Mouse (Mus musculus) heart, embryonic 11.5 days (tissue): ENCODE results near the gene Dnah11. TPM values are rescaled to one million over a fixed set of nuclear protein-coding genes. Genes with fewer than 3 reads are reported as not detected.

Experiments used
- ATAC-seq: fragments of 200-750 bp; cut with Nextera tagmentation; replicated peaks from 2 replicates; pipeline ENCODE4 v1.8.0; 2017; ENCODE audit warnings: moderate library complexity; ENCODE audit not compliant: insufficient number of reproducible peaks, low FRiP score, low TSS enrichment
- H3K27ac ChIP-seq: fragments of 300-500 bp; sonication (generic); 2 replicates; pipeline ENCODE4 v1.5.1; 2014; ENCODE audit warnings: mild to moderate bottlenecking, low read depth, low read length
- H3K27me3 ChIP-seq: fragments of 300-500 bp; sonication (generic); 2 replicates; pipeline ENCODE4 v1.6.1; 2014; ENCODE audit warnings: mild to moderate bottlenecking, low read length, mixed read lengths; ENCODE audit not compliant: control insufficient read depth, insufficient read depth
- H3K36me3 ChIP-seq: fragments of 300-500 bp; sonication (generic); 2 replicates; pipeline ENCODE4 v1.6.1; 2014; ENCODE audit warnings: mild to moderate bottlenecking, low read length, moderate library complexity, mixed read lengths; ENCODE audit not compliant: control insufficient read depth, insufficient read depth
- H3K4me1 ChIP-seq: fragments of 300-500 bp; sonication (generic); 2 replicates; pipeline ENCODE4 v1.6.1; 2014; ENCODE audit warnings: low read length; ENCODE audit not compliant: control insufficient read depth, insufficient read depth
- H3K4me2 ChIP-seq: fragments of 300-500 bp; sonication (generic); 2 replicates; pipeline ENCODE4 v1.6.1; 2014; ENCODE audit warnings: mild to moderate bottlenecking, moderate library complexity
- H3K4me3 ChIP-seq: fragments of 300-500 bp; sonication (generic); 2 replicates; pipeline ENCODE4 v1.5.1; 2014; ENCODE audit warnings: low read depth, low read length
- H3K9ac ChIP-seq: fragments of 300-500 bp; sonication (generic); 2 replicates; pipeline ENCODE4 v1.6.1; 2014; ENCODE audit warnings: mild to moderate bottlenecking, low read depth, low read length, moderate library complexity
- H3K9me3 ChIP-seq: fragments of 300-500 bp; sonication (generic); replicated peaks from 2 replicates; pipeline ENCODE4 v1.6.1; 2016; ENCODE audit warnings: low read length; ENCODE audit not compliant: control insufficient read depth
- WGBS: fragments of 180-500 bp; shearing (Covaris S2); extraction: QIAGEN DNeasy Blood & Tissue Kit; methylation state at CpG from one replicate; pipeline ENCODE4 v1.1.7; 2014; ENCODE audit not compliant: insufficient replicate concordance; 5-methylcytosine and 5-hydroxymethylcytosine counted together
- polyA plus RNA-seq: library from polyadenylated mRNA; unstranded; fragments of >200 nt; fragmentation: Nextera tagmentation; extraction: Ambion mirVana; gene quantifications from 2 replicates; pipeline ENCODE4 v1.2.1, GENCODE M21; 2014

Gene Dnah11
- polyA plus RNA-seq, 1 experiment from 2014 or later, result 0.04 TPM

GRCm38 (mm10) chr12:118186120-118186880 is 12.5 kb downstream of the Dnah11 start:
- no peaks in the 10 kb centered on the region for H3K36me3 ChIP-seq
- WGBS, result 36% methylated on average over 4 of the region's 4 CpGs
- no peak overlapping the region for H3K4me3 ChIP-seq
- H3K27ac ChIP-seq, result no peak overlapping the region
- no peak overlapping the region for H3K4me2 ChIP-seq
- no peak overlapping the region for H3K9ac ChIP-seq
- no peaks in the 10 kb centered on the region for H3K27me3 ChIP-seq
- no peak for ATAC-seq
- H3K9me3 ChIP-seq, result no peaks in the 10 kb centered on the region
- H3K4me1 ChIP-seq, result 0 out of 2 replicates have a peak, but pooled peaks cover 9% of the 10 kb centered on the region

- Histone ChIP-seq H3K4me3 (no peak overlapping the region), H3K4me1 (0 out of 2 replicates have a peak, but pooled peaks cover 9% of the 10 kb centered on the region), H3K4me2 (no peak overlapping the region), H3K27me3 (no peaks in the 10 kb centered on the region), H3K9me3 (no peaks in the 10 kb centered on the region), H3K27ac (no peak overlapping the region), H3K9ac (no peak overlapping the region), H3K36me3 (no peaks in the 10 kb centered on the region)
- no peak for ATAC-seq
- 53% methylated on average over 1 of the region's 1 CpGs for WGBS
Observed at GRCm38 (mm10) chr12:118184731-118185130, 14.1 kb downstream of the Dnah11 start.

GRCm38 (mm10) chr12:118177756-118178155 is 21.1 kb downstream of the Dnah11 start:
- Histone ChIP-seq H3K9me3 (no peaks in the 10 kb centered on the region), H3K36me3 (no peaks in the 10 kb centered on the region), H3K4me2 (no peak overlapping the region), H3K9ac (no peak overlapping the region), H3K27me3 (no peaks in the 10 kb centered on the region), H3K4me3 (no peak overlapping the region), H3K4me1 (no peaks in the 10 kb centered on the region), H3K27ac (no peak overlapping the region)
- no peak for ATAC-seq
- 84% methylated on average over 5 of the region's 5 CpGs for WGBS

GRCm38 (mm10) chr12:118164785-118165184 is 34.1 kb downstream of the Dnah11 start:
- H3K9me3 ChIP-seq, result no peaks in the 10 kb centered on the region
- no peak overlapping the region for H3K4me3 ChIP-seq
- H3K27ac ChIP-seq, result no peak overlapping the region
- no peak for ATAC-seq
- no peak overlapping the region for H3K4me2 ChIP-seq
- H3K9ac ChIP-seq, result no peak overlapping the region
- H3K36me3 ChIP-seq, result no peaks in the 10 kb centered on the region
- WGBS, result 24% methylated on average over 4 of the region's 4 CpGs
- no peaks in the 10 kb centered on the region for H3K4me1 ChIP-seq
- no peaks in the 10 kb centered on the region for H3K27me3 ChIP-seq

- 88% methylated on average over 5 of the region's 5 CpGs for WGBS
- Histone ChIP-seq H3K4me1 (no peaks in the 10 kb centered on the region), H3K27me3 (no peaks in the 10 kb centered on the region), H3K9ac (no peak overlapping the region), H3K9me3 (no peaks in the 10 kb centered on the region), H3K36me3 (no peaks in the 10 kb centered on the region), H3K4me3 (no peak overlapping the region), H3K27ac (no peak overlapping the region), H3K4me2 (no peak overlapping the region)
- no peak for ATAC-seq
Observed at GRCm38 (mm10) chr12:118156986-118157385, 41.9 kb downstream of the Dnah11 start.

GRCm38 (mm10) chr12:118147521-118148033 is 51.3 kb downstream of the Dnah11 start:
- H3K9me3 ChIP-seq, result no peaks in the 10 kb centered on the region
- no peak overlapping the region for H3K27ac ChIP-seq
- H3K27me3 ChIP-seq, result no peaks in the 10 kb centered on the region
- ATAC-seq, result no peak
- WGBS, result 79% methylated on average over 2 of the region's 2 CpGs
- H3K4me2 ChIP-seq, result no peak overlapping the region
- no peaks in the 10 kb centered on the region for H3K36me3 ChIP-seq
- no peaks in the 10 kb centered on the region for H3K4me1 ChIP-seq
- H3K4me3 ChIP-seq, result no peak overlapping the region
- no peak overlapping the region for H3K9ac ChIP-seq

- Histone ChIP-seq H3K4me2 (no peak overlapping the region), H3K9ac (no peak overlapping the region), H3K4me1 (no peaks in the 10 kb centered on the region), H3K9me3 (no peaks in the 10 kb centered on the region), H3K36me3 (no peaks in the 10 kb centered on the region), H3K27ac (no peak overlapping the region), H3K27me3 (no peaks in the 10 kb centered on the region), H3K4me3 (no peak overlapping the region)
- ATAC-seq, result no peak
- 73% methylated on average over 4 of the region's 4 CpGs for WGBS
Observed at GRCm38 (mm10) chr12:118128116-118128515, 70.7 kb downstream of the Dnah11 start.

- no peak overlapping the region for H3K4me2 ChIP-seq
- no peaks in the 10 kb centered on the region for H3K9me3 ChIP-seq
- H3K4me3 ChIP-seq, result no peak overlapping the region
- no peaks in the 10 kb centered on the region for H3K4me1 ChIP-seq
- no peaks in the 10 kb centered on the region for H3K27me3 ChIP-seq
- no peaks in the 10 kb centered on the region for H3K36me3 ChIP-seq
- ATAC-seq, result no peak
- H3K27ac ChIP-seq, result no peak overlapping the region
- WGBS, result 91% methylated on average over 3 of the region's 3 CpGs
- no peak overlapping the region for H3K9ac ChIP-seq
Observed at GRCm38 (mm10) chr12:118119668-118120067, 79.2 kb downstream of the Dnah11 start.

- H3K36me3 ChIP-seq, result no peaks in the 10 kb centered on the region
- no peak overlapping the region for H3K4me2 ChIP-seq
- no peak for ATAC-seq
- no peaks in the 10 kb centered on the region for H3K4me1 ChIP-seq
- 47% methylated on average over 8 of the region's 8 CpGs for WGBS
- H3K27ac ChIP-seq, result no peak overlapping the region
- no peaks in the 10 kb centered on the region for H3K27me3 ChIP-seq
- no peaks in the 10 kb centered on the region for H3K9me3 ChIP-seq
- H3K4me3 ChIP-seq, result no peak overlapping the region
- no peak overlapping the region for H3K9ac ChIP-seq
Observed at GRCm38 (mm10) chr12:118112599-118112998, 86.2 kb downstream of the Dnah11 start.
